Mouse (Mus musculus) gastrocnemius, postnatal 25 days (tissue): ENCODE measurements around the gene F5. TPM values are rescaled to one million over a fixed set of nuclear protein-coding genes. Genes with fewer than 3 reads are reported as not detected.
"Not testable (repeated sequence)": the region's sequence is repeated elsewhere in the genome, so short reads cannot be mapped to it uniquely, and the experiment has no call there.

Source experiments
- DNase-seq: peaks from one replicate; pipeline ENCODE4 v3.0.0; 2022
- total RNA-seq, 2 experiments: library from RNA; stranded (reverse); gene quantifications; 1 replicate in 1 of 2; 2 replicates in 1 of 2; pipeline ENCODE4 v1.2.3; 2021

The F5 gene
- total RNA-seq, 2 experiments from 2014 or later = 0.05 to 0.19 TPM

DNA sequence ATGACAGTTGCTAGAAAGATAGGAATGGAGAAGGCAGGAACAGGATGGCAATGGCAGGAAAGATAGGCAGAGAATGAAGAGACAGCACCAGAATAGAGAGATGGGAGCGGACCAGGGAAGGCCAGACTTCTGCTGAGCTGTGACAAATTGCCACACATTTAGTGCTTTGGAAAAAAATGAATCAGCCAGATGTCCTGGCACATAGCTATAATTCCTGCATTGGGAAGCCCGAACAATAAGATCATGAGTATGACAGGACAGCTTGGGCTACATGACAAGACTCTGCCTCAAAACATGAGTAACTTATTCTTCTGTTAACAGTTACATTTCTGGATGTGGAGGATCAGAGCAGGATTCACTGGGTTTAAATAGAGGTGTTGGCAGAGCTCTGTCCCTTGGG lies 8.1 kb downstream of the F5 start:
- DNase-seq = peak; percentile 11

DNA sequence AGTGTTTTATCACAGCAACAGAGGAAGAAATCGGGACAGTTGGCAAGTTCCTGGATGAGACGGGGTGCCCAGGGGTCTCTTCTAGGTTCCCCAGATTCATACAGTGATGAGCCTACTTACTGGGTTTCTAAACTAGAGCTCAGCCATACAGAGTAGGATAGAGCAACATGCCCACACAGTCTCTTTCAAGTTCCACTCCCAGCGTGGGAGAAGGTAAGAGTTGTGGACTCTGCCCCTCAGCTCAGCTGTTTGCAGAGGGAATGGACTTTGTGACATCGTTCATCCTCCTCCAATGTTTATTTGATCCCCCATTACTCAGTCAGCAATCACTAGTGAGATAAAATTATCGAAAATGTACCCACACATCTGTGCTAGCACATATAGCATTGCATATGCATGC lies 11.1 kb downstream of the F5 start:
- DNase-seq = no peak

- no peak for DNase-seq
These were observed 17.2 kb downstream of the F5 start for GRCm38 (mm10) chr1:164168818-164169217.

DNA sequence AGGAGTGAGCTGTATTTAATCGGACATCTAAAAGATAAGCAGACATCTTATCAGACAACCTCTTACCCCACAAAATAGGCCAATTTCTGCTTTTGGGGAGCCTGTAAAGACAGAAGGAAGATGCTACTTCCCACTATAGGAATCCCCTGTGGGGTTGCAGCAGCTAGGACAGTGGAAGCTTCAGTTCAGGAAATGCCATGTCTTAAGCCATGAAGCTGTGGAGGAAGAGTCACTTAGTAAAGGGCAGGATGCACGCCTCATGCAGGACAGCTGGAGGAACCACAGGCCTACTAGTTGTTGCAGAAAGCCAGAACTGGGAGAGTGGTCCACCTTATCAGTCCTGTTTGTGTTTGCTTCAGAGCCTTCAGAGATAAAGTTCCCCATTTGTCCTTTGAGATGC lies 18.8 kb downstream of the F5 start:
- no peak for DNase-seq

DNA sequence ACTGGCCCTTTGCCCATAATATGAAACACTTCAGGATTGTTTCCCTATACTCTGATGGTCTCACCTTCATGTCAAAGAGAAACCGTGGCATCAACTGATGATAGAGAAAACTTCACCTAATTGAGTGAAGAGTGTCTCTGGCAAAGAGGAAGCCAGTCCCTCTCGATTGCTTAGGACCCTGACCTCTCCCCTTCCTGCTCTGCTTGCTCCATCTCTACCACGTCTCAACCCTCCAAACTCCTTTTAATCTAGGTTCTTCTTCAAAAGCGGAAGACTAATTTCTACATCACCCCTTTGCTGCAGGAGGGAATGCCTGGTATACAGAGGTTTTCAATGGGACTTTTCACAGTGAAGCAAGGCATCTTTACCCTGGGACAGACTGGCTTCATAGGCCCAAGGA lies 21.5 kb downstream of the F5 start:
- no peak for DNase-seq

GRCm38 (mm10) chr1:164176856-164177255 lies 25.2 kb downstream of the F5 start:
- DNase-seq = no peak

DNA sequence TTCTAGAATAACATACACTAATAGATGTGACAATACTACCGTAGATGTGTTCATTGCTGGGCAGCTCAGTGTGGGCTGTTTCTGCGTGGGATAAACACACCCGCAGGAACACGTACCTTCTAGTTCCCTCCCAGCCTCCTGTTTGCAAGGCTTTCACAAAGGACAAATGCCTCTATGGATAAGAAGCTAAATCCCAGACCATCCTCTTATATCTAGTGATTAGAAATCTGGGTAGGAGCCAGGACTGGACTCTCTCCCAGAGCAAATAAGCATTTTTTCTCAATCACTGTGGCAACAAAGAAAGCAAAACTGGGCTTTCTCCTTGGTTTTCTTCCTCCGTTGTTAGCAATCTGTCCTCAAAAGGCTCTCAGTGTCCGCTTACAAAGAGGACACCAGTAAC lies 26.8 kb downstream of the F5 start:
- DNase-seq = no peak

DNA sequence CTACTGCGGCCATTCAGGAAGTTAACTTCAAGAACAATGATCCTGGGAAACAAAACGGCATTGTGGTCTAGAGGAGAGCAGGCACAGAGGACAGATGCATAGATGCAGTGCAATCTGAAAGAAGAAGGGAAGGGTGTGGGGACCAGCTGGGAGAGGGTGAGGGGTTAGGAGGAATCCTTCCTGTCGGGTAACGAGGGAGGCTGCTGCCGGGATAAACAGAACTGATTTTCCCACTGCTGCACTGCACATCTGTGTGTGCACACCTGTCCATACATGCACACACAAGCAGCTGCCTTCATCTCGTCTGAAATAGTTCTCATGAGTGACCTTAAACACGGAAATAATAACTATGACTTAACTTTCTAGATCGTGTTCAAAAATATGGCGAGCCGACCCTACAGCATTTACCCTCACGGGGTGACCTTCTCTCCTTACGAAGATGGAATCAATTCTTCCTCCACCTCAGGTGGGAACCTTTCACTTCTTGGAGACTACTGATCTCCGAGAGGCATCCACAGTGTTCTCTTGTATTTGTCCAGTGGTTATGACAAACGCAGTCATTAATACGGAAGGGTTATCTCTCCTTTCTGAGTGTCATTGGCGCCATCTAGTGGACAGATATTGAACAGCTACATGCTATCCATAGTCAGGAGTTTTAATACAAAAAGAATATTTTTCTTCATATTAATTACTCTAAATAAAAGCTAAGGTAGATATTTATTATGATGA lies 32.7 kb downstream of the F5 start:
- no peak for DNase-seq

DNA sequence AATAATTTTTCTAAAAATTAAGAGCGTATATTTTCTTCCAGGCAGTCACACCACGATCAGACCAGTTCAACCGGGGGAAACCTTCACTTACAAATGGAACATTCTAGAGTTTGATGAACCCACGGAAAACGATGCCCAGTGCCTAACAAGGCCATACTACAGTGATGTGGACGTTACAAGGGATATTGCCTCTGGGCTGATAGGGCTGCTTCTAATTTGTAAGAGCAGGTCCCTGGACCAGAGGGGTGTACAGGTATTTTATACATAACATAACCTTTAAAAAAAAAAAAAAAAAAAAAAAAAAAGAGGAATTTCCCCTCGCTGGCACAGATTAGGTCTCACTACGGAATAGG lies 33.2 kb downstream of the F5 start:
- DNase-seq = no peak

GRCm38 (mm10) chr1:164185316-164185715 lies 33.7 kb downstream of the F5 start:
- no peak for DNase-seq

- no peak for DNase-seq
These were observed 35.4 kb downstream of the F5 start for GRCm38 (mm10) chr1:164187002-164187560.

DNA sequence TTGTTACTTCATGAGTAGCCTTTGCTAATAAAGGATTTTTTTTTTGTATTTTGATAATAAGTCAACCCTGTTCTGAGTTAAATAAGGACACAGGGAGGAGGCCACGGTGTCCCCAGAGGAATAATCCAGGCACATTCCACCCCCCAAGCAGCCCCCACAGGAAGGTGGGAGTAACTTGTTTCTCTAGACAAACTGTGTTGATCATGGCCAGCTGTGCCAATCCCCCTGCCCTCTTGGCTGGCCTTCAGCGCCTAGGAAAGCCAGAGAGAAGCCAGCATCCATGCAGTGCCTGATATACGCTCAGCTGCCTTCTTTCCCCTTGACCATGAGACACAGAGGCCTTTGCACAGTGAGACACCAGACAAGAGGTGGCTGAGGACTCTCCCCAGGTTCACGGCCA lies 47.9 kb downstream of the F5 start:
- no peak for DNase-seq

- no peak for DNase-seq
These were observed 56.8 kb downstream of the F5 start for GRCm38 (mm10) chr1:164208437-164208836.

- no peak for DNase-seq
These were observed 59.3 kb downstream of the F5 start for GRCm38 (mm10) chr1:164210899-164211298.

GRCm38 (mm10) chr1:164212686-164213085 lies 61.0 kb downstream of the F5 start:
- DNase-seq = no peak

DNA sequence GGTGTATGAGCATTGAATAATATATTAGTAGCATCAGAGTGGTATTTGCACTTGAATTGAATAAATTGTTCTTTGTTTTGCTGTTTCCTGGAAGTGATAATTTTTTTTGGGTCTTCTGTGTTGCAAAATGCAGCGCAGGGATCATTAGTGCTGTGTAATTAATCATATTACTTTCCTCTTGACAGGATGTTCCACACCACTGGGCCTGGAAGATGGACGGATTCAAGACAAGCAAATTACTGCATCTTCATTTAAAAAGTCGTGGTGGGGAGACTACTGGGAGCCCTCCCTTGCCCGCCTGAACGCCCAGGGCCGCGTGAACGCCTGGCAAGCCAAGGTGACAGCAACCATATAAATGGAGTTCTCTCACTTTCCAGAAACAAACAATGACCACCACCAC lies 62.6 kb downstream of the F5 start:
- no peak for DNase-seq

DNA sequence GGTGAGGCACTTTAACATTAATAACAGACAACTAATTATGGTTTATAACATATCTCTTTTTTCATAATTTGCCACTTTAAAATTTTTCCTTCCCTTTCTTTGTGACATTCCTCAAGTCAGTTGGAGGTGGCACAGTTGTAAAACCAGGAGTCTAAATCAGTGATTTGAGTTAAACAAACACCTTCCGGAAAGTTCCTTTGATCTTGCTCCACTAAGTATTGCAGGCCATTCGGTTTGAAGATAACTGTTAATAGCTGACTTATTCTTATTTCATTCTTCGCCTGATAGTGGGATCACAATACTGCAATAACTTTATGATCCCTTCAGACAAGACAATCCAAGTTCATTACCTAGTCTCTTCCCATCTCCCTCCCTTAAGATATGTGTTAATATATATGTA lies 63.5 kb downstream of the F5 start:
- DNase-seq = no peak

DNA sequence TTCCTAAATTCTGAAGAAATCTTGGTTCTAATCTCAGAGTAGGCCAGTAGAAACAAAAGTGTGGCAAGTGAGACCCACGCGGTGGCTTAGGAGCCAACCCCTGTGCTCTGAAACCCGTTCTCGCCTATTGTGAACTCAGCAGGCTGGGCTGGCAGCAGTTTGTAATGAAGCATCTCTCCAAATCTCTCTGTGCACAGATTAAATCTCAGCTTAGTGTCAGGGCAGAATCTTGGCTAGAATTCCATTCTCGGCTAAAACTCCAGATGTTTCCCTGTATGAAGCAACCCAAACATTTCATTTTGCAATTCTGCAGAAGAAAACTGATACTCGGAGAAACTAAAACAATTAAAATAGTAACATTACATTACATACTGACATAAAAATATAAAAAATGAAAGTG lies 63.9 kb downstream of the F5 start:
- no peak for DNase-seq

- DNase-seq = no peak
These were observed 66.4 kb downstream of the F5 start for GRCm38 (mm10) chr1:164217791-164218685.

DNA sequence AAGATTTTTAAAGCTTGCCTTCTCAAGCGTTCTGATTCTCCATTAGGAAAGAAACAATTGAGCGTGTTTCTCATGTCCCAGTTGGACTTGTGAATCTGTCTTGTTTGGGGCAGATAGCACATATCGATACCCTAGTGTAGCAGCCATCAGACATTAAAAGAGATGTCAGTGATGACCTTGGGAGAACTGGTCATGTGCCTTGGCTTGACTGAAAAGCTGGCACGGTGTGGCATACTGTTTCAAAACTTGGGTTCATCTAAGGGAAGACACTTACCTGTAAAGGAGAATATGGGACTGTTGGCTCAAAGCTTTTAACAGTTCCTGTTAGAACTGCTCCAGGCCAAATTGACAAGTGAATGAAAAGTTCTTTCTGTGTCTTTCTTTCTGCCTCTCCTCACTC lies 68.6 kb downstream of the F5 start:
- DNase-seq = no peak

GRCm38 (mm10) chr1:164223089-164223488 lies 71.5 kb downstream of the F5 start:
- DNase-seq = no peak

GRCm38 (mm10) chr1:164231937-164232570 lies 80.4 kb downstream of the F5 start:
- DNase-seq = not testable (repeated sequence)

DNA sequence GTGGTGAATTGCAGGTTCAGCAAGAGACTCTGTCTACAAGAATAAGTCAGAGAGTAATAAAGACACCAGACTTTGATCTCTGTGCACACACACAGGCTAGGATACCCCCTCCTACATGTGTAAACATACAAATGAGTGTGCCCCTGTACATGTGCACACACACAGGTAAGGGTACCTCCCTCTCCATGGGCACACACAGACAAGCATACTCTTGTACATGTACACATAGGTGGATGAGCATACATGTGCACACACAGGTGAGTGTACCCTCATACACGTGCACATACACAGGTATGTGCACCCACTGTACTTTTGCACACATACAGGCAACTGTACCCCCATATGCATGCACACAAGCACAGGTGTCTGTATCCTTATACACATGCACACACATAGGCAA lies 81.8 kb downstream of the F5 start:
- no peak for DNase-seq
